Comparison of ENCODE assay signal across 21 mouse cellular contexts in genomic region chr9:41187498-41187897, GRCm38 (mm10). TPM values are rescaled to one million over a fixed set of nuclear protein-coding genes. Genes with fewer than 3 reads are reported as not detected.
DNase-seq lines count a peak whose midpoint lies in the region; ATAC-seq and TF ChIP-seq lines count a peak whose summit lies in the region.
"Had no signal": no experiment of that assay in that cellular context is flagged by ENCODE, and none has a peak within 500 bp of the region (broad histone marks: within the 10 kb centered on the region; RNA-seq: fewer than 3 reads in every experiment).

No protein-coding gene starts in this region.

- H3K36me3 ChIP-seq in liver, adult 2 months (ENCODE audit: control insufficient read depth, insufficient read depth, low read length): no peaks in the 10 kb centered on the region
- H3K36me3 ChIP-seq in liver, embryonic 12.5 days: no peaks in the 10 kb centered on the region
- H3K36me3 ChIP-seq: embryonic facial prominence, embryonic 10.5 days; embryonic facial prominence, embryonic 12.5 days; forebrain, embryonic 10.5 days; forebrain, embryonic 12.5 days had no signal

- no peaks in the 10 kb centered on the region for H3K9me3 ChIP-seq in liver, embryonic 12.5 days (replicated peaks)
- H3K9me3 ChIP-seq: embryonic facial prominence, embryonic 10.5 days; embryonic facial prominence, embryonic 12.5 days; forebrain, embryonic 10.5 days; forebrain, embryonic 12.5 days had no signal

- no peak overlapping the region for H3K27ac ChIP-seq in liver, adult 2 months (replicated peaks; ENCODE audit: insufficient read depth, low read depth, low read length)
- no peak overlapping the region for H3K27ac ChIP-seq in liver, embryonic 12.5 days
- H3K27ac ChIP-seq: embryonic facial prominence, embryonic 10.5 days; embryonic facial prominence, embryonic 12.5 days; forebrain, embryonic 10.5 days; forebrain, embryonic 12.5 days had no signal

- no peak overlapping the region for H3K4me3 ChIP-seq in liver, adult 2 months (ENCODE audit: insufficient read depth, low read depth, low read length)
- no peak overlapping the region for H3K4me3 ChIP-seq in liver, embryonic 12.5 days
- H3K4me3 ChIP-seq: embryonic facial prominence, embryonic 10.5 days; embryonic facial prominence, embryonic 12.5 days; erythroblast, embryonic 14.5 days; forebrain, embryonic 10.5 days; forebrain, embryonic 12.5 days had no signal

- H3K9ac ChIP-seq in liver, adult 2 months (ENCODE audit: low read depth, low read length): no peak overlapping the region
- no peak overlapping the region for H3K9ac ChIP-seq in liver, embryonic 12.5 days
- H3K9ac ChIP-seq: embryonic facial prominence, embryonic 12.5 days; forebrain, embryonic 12.5 days had no signal

- TF ChIP-seq POLR2A in liver, adult 2 months (IDR thresholded peaks at IDR 0.05; ENCODE audit: extremely low read depth, insufficient read depth, low read length): no peak

- no peak for ATAC-seq in liver, embryonic 12.5 days
- ATAC-seq in frontal cortex, adult (ENCODE audit: low TSS enrichment): no peak
- no peak for ATAC-seq in erythroblast, adult 5-6 weeks (replicated peaks; ENCODE audit: low FRiP score, poor library complexity, severe bottlenecking)
- ATAC-seq: activated CD4-positive, CD25-positive, alpha-beta regulatory T cell, adult 4 months; forebrain, embryonic 14.5 days; forebrain, embryonic 16.5 days had no signal

- H3K27me3 ChIP-seq in liver, adult 2 months (ENCODE audit: control insufficient read depth, insufficient read depth, low read length): no peaks in the 10 kb centered on the region
- 0 out of 2 replicates have a peak, but pooled peaks cover 4% of the 10 kb centered on the region for H3K27me3 ChIP-seq in liver, embryonic 12.5 days (replicated peaks)
- H3K27me3 ChIP-seq: embryonic facial prominence, embryonic 12.5 days; forebrain, embryonic 12.5 days had no signal

- peaks cover 2% of the 10 kb centered on the region; the same call in 1 of the 2 replicates for H3K4me1 ChIP-seq in liver, adult 2 months (ENCODE audit: control insufficient read depth, insufficient read depth, low read length)
- H3K4me1 ChIP-seq in liver, embryonic 12.5 days: no peaks in the 10 kb centered on the region

- no peak overlapping the region for H3K4me2 ChIP-seq in liver, embryonic 12.5 days
- H3K4me2 ChIP-seq: embryonic facial prominence, embryonic 12.5 days; forebrain, embryonic 12.5 days had no signal

- DNase-seq in liver, adult 2 months (ENCODE audit: extremely low read depth, low read depth, low spot score): peak; percentile 65
- peak; percentile 8 for DNase-seq in fat pad, adult 2 months (ENCODE audit: extremely low read depth, low read depth, low spot score)
- DNase-seq: adrenal gland, adult 8-10 months; adrenal gland, postnatal 14 days; adrenal gland, postnatal 36 days; cerebellum, adult 11-12 months; cerebellum, adult 2 months; cerebellum, adult 9-10 months; cerebellum, postnatal 10 days; cerebellum, postnatal 25 days had no signal

- no peaks in the 10 kb centered on the region for H3K79me2 ChIP-seq in liver, adult 2 months (ENCODE audit: control insufficient read depth, insufficient read depth, low read length)

- TF ChIP-seq CTCF in liver, adult 2 months (IDR thresholded peaks at IDR 0.05; ENCODE audit: low read depth, low read length): no peak

- WGBS in liver, adult 2 months: 44% methylated on average over 9 of the region's 9 CpGs
- WGBS in liver, embryonic 12.5 days (ENCODE audit: insufficient replicate concordance): 76% methylated on average over 9 of the region's 9 CpGs

RNA-seq across cellular contexts. Expression of gene Ubash3b, which starts 26.0 kb away (rescaled TPM):
- total RNA-seq in liver, adult 2 months (2014; rRNA removed): 0.65 and 0.87 TPM in 2 replicates
- 0.51 and 0.76 TPM in 2 replicates for polyA plus RNA-seq in liver, adult 2 months (2012; rRNA removed)
- polyA plus RNA-seq in liver, embryonic 12.5 days (2016; fragmentation: Nextera tagmentation; extraction: Ambion mirVana): 12.2 and 14.0 TPM in 2 replicates
- 1.9 and 3.1 TPM in 2 replicates for total RNA-seq in erythroblast, adult 5-6 weeks (2015; ENCODE audit: low replicate concordance)
- 2.9 and 9.2 TPM in 2 replicates for total RNA-seq in erythroblast, adult 5-6 weeks (2017; ENCODE audit: low replicate concordance)
